Mouse (Mus musculus): ENCODE results near the gene Ripk1. TPM values are rescaled to one million over a fixed set of nuclear protein-coding genes. Genes with fewer than 3 reads are reported as not detected.
A peak's percentile ranks its signal among the peaks of the same experiment; 100 is the strongest.

The Ripk1 gene
- polyA plus RNA-seq, 1 experiment from 2014 or later, result 8.9 TPM

- DNase-seq (ENCODE audit: low spot score) (no peak), ATAC-seq (ENCODE audit: low FRiP score) (no peak)
- no peak overlapping the region for H3K4me2 ChIP-seq (replicated peaks; ENCODE audit: low read depth, low read length)
- no peaks in the 10 kb centered on the region for H3K27me3 ChIP-seq (ENCODE audit: control insufficient read depth, insufficient read depth, low read length)
- no peak overlapping the region for H3K4me3 ChIP-seq (ENCODE audit: low read depth, low read length)
- no peaks in the 10 kb centered on the region for H3K36me3 ChIP-seq (ENCODE audit: control insufficient read depth, insufficient read depth, low read length)
- WGBS, result 93% methylated on average over 3 of the region's 3 CpGs
- no peaks in the 10 kb centered on the region for H3K4me1 ChIP-seq (replicated peaks; ENCODE audit: control insufficient read depth, insufficient read depth, low read length)
- H3K9ac ChIP-seq (ENCODE audit: low read depth, low read length), result no peak overlapping the region
- H3K27ac ChIP-seq (ENCODE audit: low read depth, low read length), result no peak overlapping the region
- no peaks in the 10 kb centered on the region for H3K9me3 ChIP-seq (ENCODE audit: control insufficient read depth, low read length)
Observed at GRCm38 (mm10) chr13:34035424-34035823, 33.3 kb downstream of the Ripk1 start.

GRCm38 (mm10) chr13:34036726-34037125 lies 34.6 kb downstream of the Ripk1 start:
- Histone ChIP-seq H3K27me3 (ENCODE audit: control insufficient read depth, insufficient read depth, low read length) (no peaks in the 10 kb centered on the region), H3K36me3 (ENCODE audit: control insufficient read depth, insufficient read depth, low read length) (no peaks in the 10 kb centered on the region), H3K9me3 (ENCODE audit: control insufficient read depth, low read length) (no peaks in the 10 kb centered on the region), H3K4me2 (replicated peaks; ENCODE audit: low read depth, low read length) (no peak overlapping the region), H3K27ac (ENCODE audit: low read depth, low read length) (no peak overlapping the region), H3K4me3 (ENCODE audit: low read depth, low read length) (no peak overlapping the region), H3K4me1 (replicated peaks; ENCODE audit: control insufficient read depth, insufficient read depth, low read length) (no peaks in the 10 kb centered on the region), H3K9ac (ENCODE audit: low read depth, low read length) (no peak overlapping the region; the same call in 1 of the 2 replicates)
- no peak for DNase-seq (ENCODE audit: low spot score)
- 87% methylated on average over 5 of the region's 5 CpGs for WGBS
- ATAC-seq (ENCODE audit: low FRiP score), result no peak

- Histone ChIP-seq H3K4me1 (replicated peaks; ENCODE audit: control insufficient read depth, insufficient read depth, low read length) (no peaks in the 10 kb centered on the region), H3K4me2 (replicated peaks; ENCODE audit: low read depth, low read length) (peak within 1 kb of the TSS; percentile 52), H3K9me3 (ENCODE audit: control insufficient read depth, low read length) (no peaks in the 10 kb centered on the region), H3K36me3 (ENCODE audit: control insufficient read depth, insufficient read depth, low read length) (no peaks in the 10 kb centered on the region), H3K27ac (ENCODE audit: low read depth, low read length) (peak within 1 kb of the TSS; percentile 61), H3K27me3 (ENCODE audit: control insufficient read depth, insufficient read depth, low read length) (no peaks in the 10 kb centered on the region), H3K4me3 (ENCODE audit: low read depth, low read length) (peak within 1 kb of the TSS; percentile 64), H3K9ac (ENCODE audit: low read depth, low read length) (peak within 1 kb of the TSS; percentile 88)
- ATAC-seq (ENCODE audit: low FRiP score), result peak; percentile 96
- peak; percentile 96 for DNase-seq (ENCODE audit: low spot score)
- under 1% methylated on average over 37 of the region's 37 CpGs for WGBS
Observed at GRCm38 (mm10) chr13:34037172-34038055, 35.3 kb downstream of the Ripk1 start, which contains the start of gene Bphl. Bphl (plus strand) TSS chr13:34037597.

- no peak for DNase-seq (ENCODE audit: low spot score)
- H3K9ac ChIP-seq (ENCODE audit: low read depth, low read length), result peak overlapping the region; percentile 88
- no peaks in the 10 kb centered on the region for H3K9me3 ChIP-seq (ENCODE audit: control insufficient read depth, low read length)
- peak overlapping the region; percentile 52 for H3K4me2 ChIP-seq (replicated peaks; ENCODE audit: low read depth, low read length)
- H3K4me1 ChIP-seq (replicated peaks; ENCODE audit: control insufficient read depth, insufficient read depth, low read length), result no peaks in the 10 kb centered on the region
- WGBS, result 53% methylated on average over 5 of the region's 5 CpGs
- H3K4me3 ChIP-seq (ENCODE audit: low read depth, low read length), result peak overlapping the region; percentile 64
- no peaks in the 10 kb centered on the region for H3K36me3 ChIP-seq (ENCODE audit: control insufficient read depth, insufficient read depth, low read length)
- H3K27ac ChIP-seq (ENCODE audit: low read depth, low read length), result peak overlapping the region; percentile 61; the same call in 1 of the 2 replicates
- H3K27me3 ChIP-seq (ENCODE audit: control insufficient read depth, insufficient read depth, low read length), result no peaks in the 10 kb centered on the region
- ATAC-seq (ENCODE audit: low FRiP score), result peak; percentile 30; the same call in 1 of the 2 replicates
Observed at GRCm38 (mm10) chr13:34038056-34038432, 35.9 kb downstream of the Ripk1 start.

- Histone ChIP-seq H3K4me3 (ENCODE audit: low read depth, low read length) (no peak overlapping the region), H3K4me2 (replicated peaks; ENCODE audit: low read depth, low read length) (peak overlapping the region; percentile 17; the same call in 1 of the 2 replicates), H3K36me3 (ENCODE audit: control insufficient read depth, insufficient read depth, low read length) (no peaks in the 10 kb centered on the region), H3K27me3 (ENCODE audit: control insufficient read depth, insufficient read depth, low read length) (no peaks in the 10 kb centered on the region), H3K4me1 (replicated peaks; ENCODE audit: control insufficient read depth, insufficient read depth, low read length) (no peaks in the 10 kb centered on the region), H3K27ac (ENCODE audit: low read depth, low read length) (no peak overlapping the region), H3K9me3 (ENCODE audit: control insufficient read depth, low read length) (no peaks in the 10 kb centered on the region), H3K9ac (ENCODE audit: low read depth, low read length) (no peak overlapping the region)
- DNase-seq (ENCODE audit: low spot score) (peak; percentile 2), ATAC-seq (ENCODE audit: low FRiP score) (no peak)
- 37% methylated on average over 8 of the region's 8 CpGs for WGBS
Observed at GRCm38 (mm10) chr13:34038901-34039341, 36.8 kb downstream of the Ripk1 start.

GRCm38 (mm10) chr13:34040091-34040490 lies 37.9 kb downstream of the Ripk1 start:
- Histone ChIP-seq H3K4me1 (replicated peaks; ENCODE audit: control insufficient read depth, insufficient read depth, low read length) (no peaks in the 10 kb centered on the region), H3K9ac (ENCODE audit: low read depth, low read length) (no peak overlapping the region), H3K27ac (ENCODE audit: low read depth, low read length) (no peak overlapping the region), H3K9me3 (ENCODE audit: control insufficient read depth, low read length) (no peaks in the 10 kb centered on the region), H3K36me3 (ENCODE audit: control insufficient read depth, insufficient read depth, low read length) (no peaks in the 10 kb centered on the region), H3K4me2 (replicated peaks; ENCODE audit: low read depth, low read length) (no peak overlapping the region), H3K27me3 (ENCODE audit: control insufficient read depth, insufficient read depth, low read length) (no peaks in the 10 kb centered on the region), H3K4me3 (ENCODE audit: low read depth, low read length) (no peak overlapping the region)
- 90% methylated on average over 3 of the region's 3 CpGs for WGBS
- ATAC-seq (ENCODE audit: low FRiP score) (no peak), DNase-seq (ENCODE audit: low spot score) (no peak)

GRCm38 (mm10) chr13:34043716-34044393 lies 41.7 kb downstream of the Ripk1 start:
- no peak for DNase-seq (ENCODE audit: low spot score)
- ATAC-seq (ENCODE audit: low FRiP score), result no peak
- WGBS, result 78% methylated on average over 7 of the region's 7 CpGs
- Histone ChIP-seq H3K27me3 (ENCODE audit: control insufficient read depth, insufficient read depth, low read length) (no peaks in the 10 kb centered on the region), H3K36me3 (ENCODE audit: control insufficient read depth, insufficient read depth, low read length) (no peaks in the 10 kb centered on the region), H3K9ac (ENCODE audit: low read depth, low read length) (no peak overlapping the region), H3K4me3 (ENCODE audit: low read depth, low read length) (no peak overlapping the region), H3K9me3 (ENCODE audit: control insufficient read depth, low read length) (no peaks in the 10 kb centered on the region), H3K4me1 (replicated peaks; ENCODE audit: control insufficient read depth, insufficient read depth, low read length) (no peaks in the 10 kb centered on the region), H3K27ac (ENCODE audit: low read depth, low read length) (no peak overlapping the region), H3K4me2 (replicated peaks; ENCODE audit: low read depth, low read length) (no peak overlapping the region)

- H3K4me3 ChIP-seq (ENCODE audit: low read depth, low read length), result no peak overlapping the region
- DNase-seq (ENCODE audit: low spot score), result no peak
- H3K36me3 ChIP-seq (ENCODE audit: control insufficient read depth, insufficient read depth, low read length), result no peaks in the 10 kb centered on the region
- ATAC-seq (ENCODE audit: low FRiP score), result no peak
- H3K9me3 ChIP-seq (ENCODE audit: control insufficient read depth, low read length), result no peaks in the 10 kb centered on the region
- 70% methylated on average over 5 of the region's 5 CpGs for WGBS
- no peak overlapping the region for H3K4me2 ChIP-seq (replicated peaks; ENCODE audit: low read depth, low read length)
- H3K27ac ChIP-seq (ENCODE audit: low read depth, low read length), result no peak overlapping the region
- H3K9ac ChIP-seq (ENCODE audit: low read depth, low read length), result no peak overlapping the region
- no peaks in the 10 kb centered on the region for H3K4me1 ChIP-seq (replicated peaks; ENCODE audit: control insufficient read depth, insufficient read depth, low read length)
- no peaks in the 10 kb centered on the region for H3K27me3 ChIP-seq (ENCODE audit: control insufficient read depth, insufficient read depth, low read length)
Observed at GRCm38 (mm10) chr13:34045511-34046249, 43.5 kb downstream of the Ripk1 start.
